Mouse (Mus musculus): ENCODE measurements around the gene Pax8. TPM values are rescaled to one million over a fixed set of nuclear protein-coding genes. Genes with fewer than 3 reads are reported as not detected.

Pax8 gene
- polyA plus RNA-seq (2015; fragmentation: Nextera tagmentation; extraction: Ambion mirVana), result not detected in 2 replicates

DNA sequence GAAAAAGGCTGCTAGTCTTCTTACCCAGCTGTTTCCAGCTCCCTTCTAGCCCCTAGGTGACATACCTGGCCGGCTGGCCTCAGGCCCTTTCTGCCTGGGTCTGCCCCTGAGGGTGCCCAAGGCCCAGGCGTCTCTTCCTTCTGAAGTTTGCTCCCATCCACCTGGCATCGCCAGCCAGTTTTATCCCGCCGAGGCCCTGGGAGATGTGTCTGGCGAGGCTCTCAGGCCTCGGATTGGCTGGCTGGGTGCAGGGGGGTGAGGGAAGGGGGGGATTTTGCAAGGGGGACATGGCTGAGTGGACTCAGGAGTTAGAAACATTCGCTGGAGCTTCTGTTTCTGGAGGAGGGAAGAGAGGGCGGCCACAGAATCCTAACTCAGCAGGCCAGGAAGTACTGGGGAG lies at the start of gene Pax8:
TSS of gene Pax8 (minus strand) at position 180 of the 400 bp plus-strand sequence.

Other genes with a start within 250 kb of the Pax8 start
- gene Il1f5, start 198.6 kb downstream of the Pax8 start, polyA plus RNA-seq (2015; fragmentation: Nextera tagmentation; extraction: Ambion mirVana), result 0.16 and 0.30 TPM in 2 replicates
- gene Il1f10, start 184.4 kb downstream of the Pax8 start, polyA plus RNA-seq (2015; fragmentation: Nextera tagmentation; extraction: Ambion mirVana), result not detected in 2 replicates
- gene Il1rn, start 138.7 kb downstream of the Pax8 start, polyA plus RNA-seq (2015; fragmentation: Nextera tagmentation; extraction: Ambion mirVana), result 17.7 and 17.9 TPM in 2 replicates
- 10.4 and 11.4 TPM in 2 replicates for gene Psd4, start 108.0 kb downstream of the Pax8 start, polyA plus RNA-seq (2015; fragmentation: Nextera tagmentation; extraction: Ambion mirVana)